Mouse (Mus musculus) midbrain, embryonic 12.5 days (tissue): ENCODE results near the gene Zfp820. TPM values are rescaled to one million over a fixed set of nuclear protein-coding genes. Genes with fewer than 3 reads are reported as not detected.
"Not testable (repeated sequence)": the region's sequence is repeated elsewhere in the genome, so short reads cannot be mapped to it uniquely, and the experiment has no call there.

Experiments
- ATAC-seq: fragments of 200-750 bp; cut with Nextera tagmentation; 2 replicates; pipeline ENCODE4 v1.8.0; 2017; ENCODE audit warnings: low read depth, moderate TSS enrichment, moderate library complexity; ENCODE audit not compliant: low FRiP score
- H3K27ac ChIP-seq: fragments of 300-500 bp; sonication (generic); replicated peaks from 2 replicates; pipeline ENCODE4 v1.5.1; 2016; ENCODE audit warnings: mild to moderate bottlenecking
- H3K27me3 ChIP-seq: fragments of 300-500 bp; sonication (generic); 2 replicates; pipeline ENCODE4 v1.6.1; 2016; ENCODE audit warnings: mild to moderate bottlenecking
- H3K36me3 ChIP-seq: fragments of 300-500 bp; sonication (generic); 2 replicates; pipeline ENCODE4 v1.6.1; 2016
- H3K4me1 ChIP-seq: fragments of 300-500 bp; sonication (generic); 2 replicates; pipeline ENCODE4 v1.6.1; 2016
- H3K4me2 ChIP-seq: fragments of 300-500 bp; sonication (generic); replicated peaks from 2 replicates; pipeline ENCODE4 v1.6.1; 2016; ENCODE audit warnings: mild to moderate bottlenecking, moderate library complexity
- H3K4me3 ChIP-seq: fragments of 300-500 bp; sonication (generic); 2 replicates; pipeline ENCODE4 v1.5.1; 2016; ENCODE audit warnings: mild to moderate bottlenecking
- H3K9ac ChIP-seq: fragments of 300-500 bp; sonication (generic); replicated peaks from 2 replicates; pipeline ENCODE4 v1.6.1; 2016; ENCODE audit warnings: mild to moderate bottlenecking, moderate library complexity
- H3K9me3 ChIP-seq: fragments of 300-500 bp; sonication (generic); 2 replicates; pipeline ENCODE4 v1.6.1; 2016; ENCODE audit warnings: mild to moderate bottlenecking
- WGBS: fragments of 180-500 bp; shearing (Covaris S2); methylation state at CpG from one replicate; pipeline ENCODE4 v1.1.7; 2016; 5-methylcytosine and 5-hydroxymethylcytosine counted together
- polyA plus RNA-seq: library from polyadenylated mRNA; unstranded; fragments of >200 nt; fragmentation: Nextera tagmentation; extraction: Ambion mirVana; gene quantifications from 2 replicates; pipeline ENCODE4 v1.2.1, GENCODE M21; 2016

Gene Zfp820
- polyA plus RNA-seq: 5.7 and 6.3 TPM in 2 replicates

- peak within 1 kb of the TSS; percentile 71 for H3K9ac ChIP-seq
Measured at GRCm38 (mm10) chr17:21845545-21846321, at the start of gene Zfp820. Zfp820 (minus strand) TSS chr17:21845772.

DNA sequence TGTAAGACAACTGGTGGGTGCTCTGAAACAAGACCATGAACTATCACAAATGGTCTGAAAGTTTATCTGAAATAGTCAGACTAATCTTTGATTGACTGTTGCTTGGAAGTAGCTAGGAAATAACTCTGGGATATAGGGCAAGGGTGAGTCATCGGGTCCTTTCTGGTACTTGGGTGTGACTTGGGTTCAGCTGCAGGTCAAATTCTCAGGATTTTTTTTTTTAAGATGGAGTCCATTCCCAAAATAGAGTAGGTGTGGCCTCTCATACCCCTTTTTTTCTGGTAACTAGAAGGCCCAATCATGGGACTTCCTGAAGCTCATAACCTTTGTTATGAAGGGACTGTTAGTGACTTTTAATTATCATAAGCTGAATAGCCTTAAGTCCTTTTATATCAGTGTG lies 25.7 kb upstream of the Zfp820 start:
- Histone ChIP-seq H3K4me1 (no peaks in the 10 kb centered on the region), H3K4me3 (no peak overlapping the region), H3K27ac (no peak overlapping the region), H3K27me3 (no peaks in the 10 kb centered on the region), H3K4me2 (no peak overlapping the region), H3K9ac (no peak overlapping the region), H3K36me3 (no peaks in the 10 kb centered on the region), H3K9me3 (peaks cover 10% of the 10 kb centered on the region)
- WGBS: 89% methylated on average over 1 of the region's 1 CpGs
- no peak for ATAC-seq

More at GRCm38 (mm10) chr17:21845545-21846321, at the start of gene Zfp820:
- Histone ChIP-seq H3K4me1 (0 out of 2 replicates have a peak, but pooled peaks cover 5% of the 10 kb centered on the region), H3K36me3 (no peaks in the 10 kb centered on the region), H3K27ac (no peak within 1 kb of the TSS), H3K4me2 (peak within 1 kb of the TSS; percentile 67), H3K4me3 (peak within 1 kb of the TSS; percentile 72), H3K27me3 (no peaks in the 10 kb centered on the region), H3K9me3 (no peaks in the 10 kb centered on the region)
- peak; percentile 98 for ATAC-seq
- WGBS: 3% methylated on average over 22 of the region's 22 CpGs

GRCm38 (mm10) chr17:21846322-21846582 lies 680 bp upstream of the Zfp820 start:
- H3K4me3 ChIP-seq, H3K9ac ChIP-seq, H3K9me3 ChIP-seq, H3K27ac ChIP-seq, H3K4me2 ChIP-seq, H3K36me3 ChIP-seq, H3K4me1 ChIP-seq, H3K27me3 ChIP-seq: not testable (repeated sequence)
- 92% methylated on average over 8 of the region's 8 CpGs for WGBS
- peak; percentile 13; the same call in 1 of the 2 replicates for ATAC-seq

DNA sequence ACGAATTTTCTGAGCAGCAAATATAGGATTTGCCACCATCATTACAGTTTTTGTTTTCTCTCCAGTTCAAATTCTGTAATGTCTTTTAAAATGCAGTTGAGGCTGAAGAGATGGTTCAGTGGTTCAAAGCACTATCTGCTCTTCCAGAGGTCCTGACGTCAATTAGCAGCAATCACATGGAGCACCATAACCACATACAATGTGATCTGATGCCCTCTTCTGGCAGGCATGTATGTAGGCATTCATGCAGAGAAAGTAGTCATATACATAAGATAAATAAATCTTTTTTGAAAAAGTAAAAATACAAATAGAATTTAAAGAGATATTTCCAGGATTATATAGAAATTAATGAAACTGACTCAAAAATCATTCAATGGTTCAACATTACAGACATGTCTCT lies 7.1 kb downstream of the Zfp820 start:
- H3K27ac ChIP-seq: no peak overlapping the region
- no peak for ATAC-seq
- H3K9me3 ChIP-seq: no peaks in the 10 kb centered on the region
- WGBS: 60% methylated on average over 2 of the region's 2 CpGs
- no peak overlapping the region for H3K9ac ChIP-seq
- no peaks in the 10 kb centered on the region for H3K27me3 ChIP-seq
- no peak overlapping the region for H3K4me3 ChIP-seq
- no peaks in the 10 kb centered on the region for H3K36me3 ChIP-seq
- no peak overlapping the region for H3K4me2 ChIP-seq
- no peaks in the 10 kb centered on the region for H3K4me1 ChIP-seq

DNA sequence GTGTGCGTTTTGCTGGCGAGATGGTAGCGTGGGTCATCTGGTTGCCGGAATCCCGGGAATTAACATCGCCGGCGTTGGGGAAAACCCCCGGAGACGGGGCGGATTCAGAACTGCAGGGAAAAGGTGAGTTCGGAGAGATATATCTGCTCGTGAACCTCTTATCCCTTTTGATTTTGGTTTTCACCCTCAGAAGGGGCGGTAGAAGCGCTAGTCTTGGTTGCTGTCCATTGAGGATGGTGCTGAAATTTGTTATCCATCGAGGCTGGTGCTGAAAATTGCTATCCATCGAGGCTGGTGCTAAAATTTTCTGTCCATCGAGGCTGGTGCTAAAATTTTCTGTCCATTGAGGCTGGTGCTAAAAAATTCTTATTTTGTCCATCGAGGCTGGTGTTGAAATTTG lies 44.2 kb downstream of the Zfp820 start:
- H3K36me3 ChIP-seq, H3K9ac ChIP-seq, H3K9me3 ChIP-seq, H3K27me3 ChIP-seq, H3K4me2 ChIP-seq, H3K4me1 ChIP-seq, ATAC-seq, H3K27ac ChIP-seq, H3K4me3 ChIP-seq: not testable (repeated sequence)
- WGBS: 52% methylated on average over 19 of the region's 19 CpGs

GRCm38 (mm10) chr17:21792256-21792655 lies 53.3 kb downstream of the Zfp820 start:
- no peak overlapping the region for H3K4me3 ChIP-seq
- no peaks in the 10 kb centered on the region for H3K36me3 ChIP-seq
- no peaks in the 10 kb centered on the region for H3K4me1 ChIP-seq
- H3K27me3 ChIP-seq: no peaks in the 10 kb centered on the region
- H3K4me2 ChIP-seq: no peak overlapping the region
- 0 out of 2 replicates have a peak, but pooled peaks cover 6% of the 10 kb centered on the region for H3K9me3 ChIP-seq
- H3K9ac ChIP-seq: no peak overlapping the region
- H3K27ac ChIP-seq: no peak overlapping the region
- ATAC-seq: no peak
- 78% methylated on average over 4 of the region's 4 CpGs for WGBS

GRCm38 (mm10) chr17:21770336-21770735 lies 75.2 kb downstream of the Zfp820 start:
- no peaks in the 10 kb centered on the region for H3K4me1 ChIP-seq
- 90% methylated on average over 2 of the region's 2 CpGs for WGBS
- no peaks in the 10 kb centered on the region for H3K36me3 ChIP-seq
- no peak overlapping the region for H3K4me2 ChIP-seq
- H3K9ac ChIP-seq: no peak overlapping the region
- H3K9me3 ChIP-seq: no peaks in the 10 kb centered on the region
- no peaks in the 10 kb centered on the region for H3K27me3 ChIP-seq
- H3K4me3 ChIP-seq: no peak overlapping the region
- H3K27ac ChIP-seq: no peak overlapping the region
- no peak for ATAC-seq

Other genes starting within 250 kb of the Zfp820 start
- gene Zfp983, start 195.1 kb downstream of the Zfp820 start, polyA plus RNA-seq: 9.2 and 10.7 TPM in 2 replicates
- 14.9 and 15.4 TPM in 2 replicates for gene Gm10226, start 153.9 kb downstream of the Zfp820 start, polyA plus RNA-seq
- 22.7 and 24.5 TPM in 2 replicates for gene Zfp760, start 138.0 kb downstream of the Zfp820 start, polyA plus RNA-seq
- 10.2 and 12.8 TPM in 2 replicates for gene Zfp229, start 115.0 kb downstream of the Zfp820 start, polyA plus RNA-seq
- gene Zfp995, start 64.2 kb upstream of the Zfp820 start, polyA plus RNA-seq: 8.3 and 9.2 TPM in 2 replicates
- gene Zfp942, start 116.7 kb upstream of the Zfp820 start, polyA plus RNA-seq: 23.8 and 25.6 TPM in 2 replicates
- gene Zfp943, start 116.8 kb upstream of the Zfp820 start, polyA plus RNA-seq: 20.8 and 21.7 TPM in 2 replicates